ENCODE assay signal across 8 mouse cellular contexts in genomic region chr16:52453971-52454514, GRCm38 (mm10). TPM values are rescaled to one million over a fixed set of nuclear protein-coding genes. Genes with fewer than 3 reads are reported as not detected.
DNase-seq lines count a peak whose midpoint lies in the region; ATAC-seq and TF ChIP-seq lines count a peak whose summit lies in the region.

TSS of gene Alcam (minus strand) at chr16:52454074.

- H3K4me1 ChIP-seq in E14TG2a.4 (replicated peaks; ENCODE audit: low read depth, low read length), result peaks cover 41% of the 10 kb centered on the region
- peaks cover 27% of the 10 kb centered on the region for H3K4me1 ChIP-seq in forebrain, embryonic 12.5 days
- H3K4me1 ChIP-seq in hindbrain, embryonic 10.5 days (replicated peaks), result peaks cover 39% of the 10 kb centered on the region

- WGBS in forebrain, embryonic 12.5 days, result 3% methylated on average over 14 of the region's 14 CpGs
- WGBS in hindbrain, embryonic 10.5 days, result 1% methylated on average over 14 of the region's 14 CpGs

- no peaks in the 10 kb centered on the region for H3K9me3 ChIP-seq in E14TG2a.4 (ENCODE audit: low read length)
- H3K9me3 ChIP-seq in forebrain, embryonic 12.5 days, result no peaks in the 10 kb centered on the region
- H3K9me3 ChIP-seq in hindbrain, embryonic 10.5 days, result no peaks in the 10 kb centered on the region

- peaks cover 56% of the 10 kb centered on the region for H3K27me3 ChIP-seq in E14TG2a.4 (ENCODE audit: insufficient read depth, low read length)
- peaks cover 10% of the 10 kb centered on the region; the same call in 1 of the 2 replicates for H3K27me3 ChIP-seq in forebrain, embryonic 12.5 days
- H3K27me3 ChIP-seq in hindbrain, embryonic 10.5 days (ENCODE audit: insufficient read depth, poor library complexity, severe bottlenecking), result peaks cover 26% of the 10 kb centered on the region

- DNase-seq in adrenal gland, postnatal 36 days, result peak; percentile 6 to 14
- peak; percentile 56 for DNase-seq in hindbrain, embryonic 10.5 days (ENCODE audit: low spot score)
- peak; percentile 48 to 57 for DNase-seq in layer of hippocampus, postnatal 14 days (ENCODE audit: low spot score in 2 of 2)
- peak; percentile 34 for DNase-seq in lung, postnatal 14 days
- DNase-seq in ovary, postnatal 36 days (ENCODE audit: low spot score), result peak; percentile 16

- ATAC-seq in forebrain, embryonic 12.5 days (ENCODE audit: low FRiP score), result no peak
- no peak for ATAC-seq in inflammation-experienced regulatory T-cells, adult 6 months

- H3K9ac ChIP-seq in forebrain, embryonic 12.5 days, result peak within 1 kb of the TSS; percentile 61

- TF ChIP-seq CTCF in E14TG2a.4 (conservative IDR thresholded peaks at IDR 0.05; ENCODE audit: low read length), result no peak

- H3K36me3 ChIP-seq in E14TG2a.4 (ENCODE audit: insufficient read depth, low read length), result no peaks in the 10 kb centered on the region
- no peaks in the 10 kb centered on the region for H3K36me3 ChIP-seq in forebrain, embryonic 12.5 days (replicated peaks)
- no peaks in the 10 kb centered on the region for H3K36me3 ChIP-seq in hindbrain, embryonic 10.5 days

- H3K4me2 ChIP-seq in forebrain, embryonic 12.5 days, result peak within 1 kb of the TSS; percentile 80

- 0 out of 2 replicates have a peak within 1 kb of the TSS, but pooled peaks have one; percentile 59 for H3K27ac ChIP-seq in forebrain, embryonic 12.5 days
- H3K27ac ChIP-seq in hindbrain, embryonic 10.5 days, result peak within 1 kb of the TSS; percentile 64; the same call in 1 of the 2 replicates

- peak within 1 kb of the TSS; percentile 78 for H3K4me3 ChIP-seq in E14TG2a.4 (replicated peaks; ENCODE audit: low read length)
- peak within 1 kb of the TSS; percentile 53 for H3K4me3 ChIP-seq in forebrain, embryonic 12.5 days (replicated peaks)
- H3K4me3 ChIP-seq in hindbrain, embryonic 10.5 days, result peak within 1 kb of the TSS; percentile 61

RNA-seq across cellular contexts. Expression of gene Alcam, which starts in this region (rescaled TPM):
- 10 to 100 TPM; 35.5 to 45.3 TPM for total RNA-seq in adrenal gland, postnatal 36 days (2021)
- polyA plus RNA-seq in forebrain, embryonic 12.5 days (2016; fragmentation: Nextera tagmentation; extraction: Ambion mirVana), result 17.4 and 30.5 TPM in 2 replicates
- polyA plus RNA-seq in hindbrain, embryonic 10.5 days (2016; fragmentation: Nextera tagmentation; extraction: Ambion mirVana), result 16.8 and 18.2 TPM in 2 replicates
- total RNA-seq in layer of hippocampus, postnatal 14 days (2021), result 100 to 1,000 TPM; 107 to 109 TPM
- polyA plus RNA-seq in inflammation-experienced regulatory T-cells, adult 6 months (2017; shearing (Covaris generic)), result 10 to 100 TPM in 1 of 3 experiments, 1 to 10 TPM in 2; 5.1 to 10.4 (median 7.9) TPM
